Mouse (Mus musculus): Measurements from ENCODE around the gene Gm21915. TPM values are rescaled to one million over a fixed set of nuclear protein-coding genes. Genes with fewer than 3 reads are reported as not detected.

The Gm21915 gene
- total and polyA plus RNA-seq, 3 experiments = 0.66 TPM; not detected in 2

DNA sequence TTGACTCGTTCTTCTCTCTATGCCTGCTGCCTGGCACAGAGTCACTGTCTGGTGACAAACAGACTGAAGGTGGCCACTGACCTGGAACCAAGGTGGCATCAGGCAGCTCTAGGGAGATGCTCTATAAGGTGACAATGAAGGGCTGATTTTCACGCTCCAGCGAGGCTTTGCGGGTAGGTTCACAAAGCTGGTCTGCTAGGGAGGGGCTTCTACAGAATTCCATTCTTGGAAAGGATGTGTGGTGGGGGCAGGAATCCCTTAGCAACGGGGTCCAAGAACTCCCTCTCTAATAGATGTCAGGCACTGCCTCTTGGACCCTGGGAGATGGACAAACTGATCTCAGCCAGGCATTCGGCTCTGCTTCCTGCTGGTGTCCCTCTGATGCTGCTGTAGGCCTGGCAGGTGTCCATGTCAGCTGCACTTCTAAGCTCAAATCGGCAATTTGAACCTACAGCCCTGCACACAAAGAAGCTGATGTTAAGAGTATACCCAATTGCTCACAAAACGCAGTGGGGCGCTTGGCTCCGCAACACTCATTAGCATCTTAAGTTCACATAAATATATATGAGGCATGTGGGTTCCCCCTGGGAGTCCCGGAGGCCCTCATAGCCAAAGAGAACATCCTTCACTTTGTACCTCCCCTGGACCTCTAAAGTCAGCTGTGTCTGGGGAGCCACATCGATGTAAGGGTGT, 38.2 kb downstream of the Gm21915 start:
- H3K9me3 ChIP-seq (replicated peaks) = no peaks in the 10 kb centered on the region
- H3K4me3 ChIP-seq (ENCODE audit: low read depth, low read length) = no peak overlapping the region
- no peak for DNase-seq (ENCODE audit: low spot score)
- ATAC-seq (ENCODE audit: extremely low read depth, insufficient number of reproducible peaks, low FRiP score, poor library complexity, severe bottlenecking) = no peak
- TF ChIP-seq GATA2 (IDR thresholded peaks at IDR 0.05; ENCODE audit: borderline replicate concordance, low read depth, low read length) (no peak), POLR2AphosphoS5 (IDR thresholded peaks at IDR 0.05; ENCODE audit: insufficient replicate concordance, low read depth, low read length) (no peak), TAL1 (conservative IDR thresholded peaks at IDR 0.05; ENCODE audit: low read depth, low read length) (no peak), GATA1 (IDR thresholded peaks at IDR 0.05; ENCODE audit: borderline replicate concordance, low read length) (no peak), CTCF (IDR thresholded peaks at IDR 0.05; ENCODE audit: low read depth, low read length) (no peak)
- H3K27me3 ChIP-seq (ENCODE audit: insufficient read depth, low read length) = no peaks in the 10 kb centered on the region
- H3K36me3 ChIP-seq (replicated peaks) = no peaks in the 10 kb centered on the region
- H3K4me1 ChIP-seq (ENCODE audit: insufficient read depth, low read depth, low read length) = no peaks in the 10 kb centered on the region

DNA sequence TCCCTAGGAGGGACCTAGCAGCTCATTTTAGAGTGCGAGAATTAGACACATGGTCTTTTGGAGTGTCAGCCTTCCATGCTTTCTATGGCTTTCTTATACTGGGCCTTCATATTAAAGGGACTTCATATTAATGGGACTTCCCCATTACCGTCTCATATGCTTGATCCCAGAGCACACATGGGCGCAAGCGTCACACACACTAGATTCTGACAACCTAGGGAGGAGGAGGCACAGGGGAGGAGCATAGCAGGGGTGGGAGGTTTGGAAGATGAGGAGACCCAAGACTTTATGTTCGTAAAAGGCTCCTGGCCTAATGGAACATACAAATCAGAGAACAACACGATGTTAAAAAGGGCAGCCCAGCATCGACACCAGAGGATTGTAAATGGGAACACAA, 38.7 kb downstream of the Gm21915 start:
- Histone ChIP-seq H3K4me3 (ENCODE audit: low read depth, low read length) (no peak overlapping the region), H3K9me3 (replicated peaks) (no peaks in the 10 kb centered on the region), H3K4me1 (ENCODE audit: insufficient read depth, low read depth, low read length) (no peaks in the 10 kb centered on the region), H3K36me3 (replicated peaks) (no peaks in the 10 kb centered on the region), H3K27me3 (ENCODE audit: insufficient read depth, low read length) (no peaks in the 10 kb centered on the region)
- no peak for ATAC-seq (ENCODE audit: extremely low read depth, insufficient number of reproducible peaks, low FRiP score, poor library complexity, severe bottlenecking)
- TF ChIP-seq TAL1 (conservative IDR thresholded peaks at IDR 0.05; ENCODE audit: low read depth, low read length) (no peak), GATA1 (IDR thresholded peaks at IDR 0.05; ENCODE audit: borderline replicate concordance, low read length) (no peak), POLR2AphosphoS5 (IDR thresholded peaks at IDR 0.05; ENCODE audit: insufficient replicate concordance, low read depth, low read length) (no peak), CTCF (IDR thresholded peaks at IDR 0.05; ENCODE audit: low read depth, low read length) (no peak), GATA2 (IDR thresholded peaks at IDR 0.05; ENCODE audit: borderline replicate concordance, low read depth, low read length) (no peak)
- DNase-seq (ENCODE audit: low spot score) = no peak

DNA sequence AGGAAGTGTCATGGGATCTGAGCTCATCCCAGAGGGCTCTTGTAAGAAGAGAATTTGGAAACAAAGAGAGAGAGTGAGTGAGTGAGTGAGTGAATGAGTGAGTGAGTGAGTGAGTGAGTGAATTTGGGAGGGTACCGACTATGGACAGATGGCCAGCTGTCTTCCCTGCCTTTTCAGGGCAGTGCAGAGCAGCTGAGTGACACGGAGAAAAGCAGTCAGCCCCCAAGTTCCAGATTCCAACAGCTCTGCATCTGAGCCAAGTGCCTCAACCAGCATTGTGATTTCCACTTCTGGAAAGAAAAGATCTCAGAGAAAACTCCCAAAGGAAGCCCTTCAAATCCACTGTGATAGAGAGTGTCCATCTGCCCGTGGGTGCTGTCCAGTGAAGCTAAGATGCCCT, 39.2 kb downstream of the Gm21915 start:
- no peaks in the 10 kb centered on the region for H3K4me1 ChIP-seq (ENCODE audit: insufficient read depth, low read depth, low read length)
- DNase-seq (ENCODE audit: low spot score) (no peak), ATAC-seq (ENCODE audit: extremely low read depth, insufficient number of reproducible peaks, low FRiP score, poor library complexity, severe bottlenecking) (no peak)

DNA sequence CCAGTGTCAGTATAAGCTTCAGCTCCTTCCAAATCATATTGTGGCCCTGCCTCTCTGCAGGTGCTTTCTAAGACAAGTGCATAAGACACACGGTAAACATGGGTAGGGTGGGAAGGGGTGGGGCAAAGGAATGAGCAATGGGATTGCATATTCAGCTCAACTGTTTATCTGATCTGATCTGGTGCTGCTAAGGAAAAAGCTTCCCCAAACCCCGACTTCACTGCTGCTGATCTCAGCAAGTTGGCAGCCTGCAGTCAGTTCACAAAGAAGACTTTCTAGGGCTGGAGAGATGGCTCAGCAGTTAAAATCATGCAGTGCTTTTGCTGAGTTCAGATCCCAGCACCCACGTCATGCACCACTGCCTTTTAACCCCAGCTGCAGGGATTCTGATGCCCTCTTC, 39.6 kb downstream of the Gm21915 start:
- DNase-seq (ENCODE audit: low spot score) (no peak), ATAC-seq (ENCODE audit: extremely low read depth, insufficient number of reproducible peaks, low FRiP score, poor library complexity, severe bottlenecking) (no peak)
- Histone ChIP-seq H3K27me3 (ENCODE audit: insufficient read depth, low read length) (no peaks in the 10 kb centered on the region), H3K9me3 (replicated peaks) (no peaks in the 10 kb centered on the region), H3K36me3 (replicated peaks) (no peaks in the 10 kb centered on the region), H3K4me3 (ENCODE audit: low read depth, low read length) (no peak overlapping the region), H3K4me1 (ENCODE audit: insufficient read depth, low read depth, low read length) (no peaks in the 10 kb centered on the region)
- no peak for TF ChIP-seq GATA1 (IDR thresholded peaks at IDR 0.05; ENCODE audit: borderline replicate concordance, low read length)
- no peak for TF ChIP-seq GATA2 (IDR thresholded peaks at IDR 0.05; ENCODE audit: borderline replicate concordance, low read depth, low read length)
- TF ChIP-seq TAL1 (conservative IDR thresholded peaks at IDR 0.05; ENCODE audit: low read depth, low read length) = no peak

More for the DNA sequence above, 39.2 kb downstream of the Gm21915 start:
- Histone ChIP-seq H3K36me3 (replicated peaks) (no peaks in the 10 kb centered on the region), H3K4me3 (ENCODE audit: low read depth, low read length) (no peak overlapping the region), H3K27me3 (ENCODE audit: insufficient read depth, low read length) (no peaks in the 10 kb centered on the region), H3K9me3 (replicated peaks) (no peaks in the 10 kb centered on the region)
- TF ChIP-seq TAL1 (conservative IDR thresholded peaks at IDR 0.05; ENCODE audit: low read depth, low read length) (no peak), CTCF (IDR thresholded peaks at IDR 0.05; ENCODE audit: low read depth, low read length) (no peak), GATA1 (IDR thresholded peaks at IDR 0.05; ENCODE audit: borderline replicate concordance, low read length) (no peak), GATA2 (IDR thresholded peaks at IDR 0.05; ENCODE audit: borderline replicate concordance, low read depth, low read length) (no peak), POLR2AphosphoS5 (IDR thresholded peaks at IDR 0.05; ENCODE audit: insufficient replicate concordance, low read depth, low read length) (no peak)

- TF ChIP-seq TAL1 (conservative IDR thresholded peaks at IDR 0.05; ENCODE audit: low read depth, low read length) = no peak
- TF ChIP-seq POLR2AphosphoS5 (IDR thresholded peaks at IDR 0.05; ENCODE audit: insufficient replicate concordance, low read depth, low read length) = no peak
- no peak for TF ChIP-seq CTCF (IDR thresholded peaks at IDR 0.05; ENCODE audit: low read depth, low read length)
- no peak for TF ChIP-seq GATA1 (IDR thresholded peaks at IDR 0.05; ENCODE audit: borderline replicate concordance, low read length)
- TF ChIP-seq GATA2 (IDR thresholded peaks at IDR 0.05; ENCODE audit: borderline replicate concordance, low read depth, low read length) = no peak
- H3K4me1 ChIP-seq (ENCODE audit: insufficient read depth, low read depth, low read length) = no peaks in the 10 kb centered on the region
- no peaks in the 10 kb centered on the region for H3K9me3 ChIP-seq (replicated peaks)
- H3K27me3 ChIP-seq (ENCODE audit: insufficient read depth, low read length) = 0 out of 2 replicates have a peak, but pooled peaks cover 3% of the 10 kb centered on the region
- ATAC-seq (ENCODE audit: extremely low read depth, insufficient number of reproducible peaks, low FRiP score, poor library complexity, severe bottlenecking) (no peak), DNase-seq (ENCODE audit: low spot score) (no peak)
- no peak overlapping the region for H3K4me3 ChIP-seq (ENCODE audit: low read depth, low read length)
- no peaks in the 10 kb centered on the region for H3K36me3 ChIP-seq (replicated peaks)
These were observed 41.2 kb downstream of the Gm21915 start for GRCm38 (mm10) chr9:40711654-40712053.

DNA sequence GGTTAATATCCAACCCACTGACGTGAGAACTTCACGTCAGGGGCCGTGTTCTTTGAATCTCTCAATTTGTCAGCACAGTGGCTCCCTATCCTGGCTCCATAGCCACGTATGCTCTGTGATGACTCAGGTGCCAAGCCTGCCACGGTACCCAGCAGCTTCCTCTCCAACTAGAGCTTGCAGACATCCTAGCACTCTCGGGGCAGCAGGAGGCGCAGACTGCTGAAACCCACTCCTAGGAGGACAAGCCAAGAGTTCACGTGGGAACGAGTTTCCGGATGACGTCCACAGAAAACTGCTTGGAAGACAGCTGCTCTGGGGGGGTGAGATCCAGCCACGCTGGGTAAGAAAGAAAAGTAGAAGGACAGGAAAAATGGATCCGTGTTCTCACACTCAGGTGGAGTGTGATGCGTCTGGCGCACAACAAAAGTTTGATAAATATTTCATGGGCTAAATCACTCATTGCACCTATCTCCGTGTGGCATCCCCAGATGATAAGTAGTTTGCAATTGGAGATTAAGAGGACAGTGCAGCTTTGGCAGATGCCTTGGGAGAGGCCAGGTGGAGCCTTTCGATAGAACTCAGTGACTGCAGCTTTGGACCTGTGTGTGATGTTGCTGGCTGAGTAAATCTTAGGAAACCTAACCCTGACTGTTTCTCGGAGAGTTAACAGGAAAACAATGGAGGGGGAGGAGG, 46.9 kb downstream of the Gm21915 start:
- Histone ChIP-seq H3K9me3 (replicated peaks) (no peaks in the 10 kb centered on the region), H3K36me3 (replicated peaks) (no peaks in the 10 kb centered on the region), H3K4me1 (ENCODE audit: insufficient read depth, low read depth, low read length) (no peaks in the 10 kb centered on the region), H3K4me3 (ENCODE audit: low read depth, low read length) (no peak overlapping the region), H3K27me3 (ENCODE audit: insufficient read depth, low read length) (peaks cover 6% of the 10 kb centered on the region; the same call in 1 of the 2 replicates)
- no peak for ATAC-seq (ENCODE audit: extremely low read depth, insufficient number of reproducible peaks, low FRiP score, poor library complexity, severe bottlenecking)
- no peak for TF ChIP-seq TAL1 (conservative IDR thresholded peaks at IDR 0.05; ENCODE audit: low read depth, low read length)
- no peak for TF ChIP-seq CTCF (IDR thresholded peaks at IDR 0.05; ENCODE audit: low read depth, low read length)
- TF ChIP-seq GATA1 (IDR thresholded peaks at IDR 0.05; ENCODE audit: borderline replicate concordance, low read length) = no peak
- DNase-seq (ENCODE audit: low spot score) = no peak

Data from G1E (cell line).